Mouse (Mus musculus): ENCODE measurements at regions not wholly inside any gene's neighbourhood (a gene's known extent, or its start where the extent isn't known, plus 50 kb on each side); places are given as distances from the start of the nearest gene placed in this dataset.

DNA sequence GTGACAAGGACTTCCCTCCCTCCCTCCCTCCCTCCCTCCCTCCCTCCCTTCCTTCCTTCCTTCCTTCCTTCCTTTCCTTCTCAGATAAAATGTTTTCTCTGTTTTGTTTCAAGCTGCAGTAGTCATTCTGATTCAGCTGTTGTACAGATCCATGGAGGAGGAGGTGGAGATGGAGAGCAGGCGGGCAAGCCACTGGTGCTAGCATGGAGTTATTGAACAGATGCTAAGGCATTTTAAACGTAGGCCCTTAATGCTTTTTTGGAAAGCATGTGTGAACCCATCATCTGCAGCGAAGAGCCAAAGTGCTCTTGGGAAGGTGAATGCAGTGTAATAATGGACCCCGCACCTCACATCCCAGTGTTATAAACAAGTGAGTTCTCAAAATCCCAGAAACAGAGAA is 164.1 kb upstream of the Palmd start:
- no peak for TF ChIP-seq CTCF (IDR thresholded peaks at IDR 0.05; ENCODE audit: low read depth, low read length)
- TF ChIP-seq POLR2A (IDR thresholded peaks at IDR 0.05; ENCODE audit: extremely low read depth, insufficient read depth, low read length), result no peak

All from liver, adult 2 months (tissue).